Comparison of ENCODE assay signal across 10 mouse cellular contexts in the genomic region with DNA sequence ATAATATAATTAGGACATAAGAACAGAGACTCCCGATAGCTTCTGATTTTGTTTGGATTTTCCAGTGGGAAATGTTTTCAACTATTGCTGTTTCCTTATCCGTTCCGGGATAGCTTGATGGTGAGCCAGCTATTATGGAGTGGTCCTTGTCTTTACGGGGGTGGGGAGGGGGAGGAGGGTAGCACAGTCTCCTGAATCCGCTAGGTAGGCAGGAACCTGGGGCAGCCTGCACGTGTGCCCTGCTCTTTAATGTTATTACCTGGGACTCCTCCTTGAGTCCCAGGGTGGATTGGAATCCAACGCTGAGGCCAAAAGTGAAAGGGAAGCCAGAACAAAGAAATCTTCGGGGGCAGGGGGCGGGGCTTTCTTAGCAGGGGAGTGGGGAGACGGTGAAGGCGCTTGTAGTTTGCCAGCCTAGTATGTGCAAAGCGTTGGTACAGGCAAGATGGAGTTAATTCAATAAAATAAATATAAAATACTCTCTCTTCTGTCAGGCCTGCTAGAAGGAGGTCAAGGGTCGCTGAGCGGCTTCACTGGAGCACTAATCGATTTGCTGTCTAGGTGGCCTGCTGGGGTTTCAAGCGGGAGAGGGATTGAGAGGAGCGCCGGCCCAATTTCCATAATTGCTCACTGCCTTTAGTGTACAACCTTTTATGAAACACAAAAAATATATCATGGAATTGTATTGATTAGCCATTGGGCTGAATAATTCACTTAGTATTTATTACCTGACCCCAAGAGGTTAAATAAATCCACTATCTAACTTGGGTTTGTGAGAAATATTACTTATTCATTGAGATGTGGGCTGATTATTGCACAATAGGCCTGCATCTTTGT.
DNase-seq lines count a peak whose midpoint lies in the region; ATAC-seq and TF ChIP-seq lines count a peak whose summit lies in the region.
"Had no signal": no experiment of that assay in that cellular context is flagged by ENCODE, and none has a peak within 500 bp of the region (broad histone marks: within the 10 kb centered on the region; RNA-seq: fewer than 3 reads in every experiment).

No protein-coding gene starts in this region.

- WGBS in liver, adult 2 months: 31% methylated on average over 18 of the region's 18 CpGs
- WGBS in forebrain, embryonic 13.5 days: 20% methylated on average over 18 of the region's 18 CpGs
- WGBS in liver, embryonic 14.5 days (ENCODE audit: insufficient replicate concordance): 44% methylated on average over 18 of the region's 18 CpGs

- TF ChIP-seq CTCF in liver, adult 2 months (IDR thresholded peaks at IDR 0.05; ENCODE audit: low read depth, low read length): no peak
- no peak for TF ChIP-seq CTCF in liver, embryonic 14.5 days (IDR thresholded peaks at IDR 0.05; ENCODE audit: low read depth)

- no peaks in the 10 kb centered on the region for H3K27me3 ChIP-seq in liver, adult 2 months (ENCODE audit: control insufficient read depth, insufficient read depth, low read length)
- peaks cover 71% of the 10 kb centered on the region for H3K27me3 ChIP-seq in forebrain, embryonic 13.5 days
- no peaks in the 10 kb centered on the region for H3K27me3 ChIP-seq in liver, embryonic 14.5 days (ENCODE audit: control insufficient read depth, insufficient read depth, low read length)

- H3K9me3 ChIP-seq in forebrain, embryonic 13.5 days (replicated peaks): no peaks in the 10 kb centered on the region
- H3K9me3 ChIP-seq in liver, embryonic 14.5 days (ENCODE audit: control insufficient read depth, low read length): no peaks in the 10 kb centered on the region
- H3K9me3 ChIP-seq: embryonic facial prominence, embryonic 15.5 days had no signal

- H3K4me3 ChIP-seq in liver, adult 2 months (ENCODE audit: insufficient read depth, low read depth, low read length): no peak overlapping the region
- H3K4me3 ChIP-seq in forebrain, embryonic 13.5 days: no peak overlapping the region
- no peak overlapping the region for H3K4me3 ChIP-seq in liver, embryonic 14.5 days (ENCODE audit: insufficient read depth in 1 of 2, low read depth in 2 of 2, low read length in 2 of 2)
- H3K4me3 ChIP-seq: embryonic facial prominence, embryonic 15.5 days had no signal

- H3K4me1 ChIP-seq in liver, adult 2 months (ENCODE audit: control insufficient read depth, insufficient read depth, low read length): peaks cover 5% of the 10 kb centered on the region; the same call in 1 of the 2 replicates
- 0 out of 2 replicates have a peak, but pooled peaks cover 14% of the 10 kb centered on the region for H3K4me1 ChIP-seq in forebrain, embryonic 13.5 days
- no peaks in the 10 kb centered on the region; a peak in 2 of 4 replicates for H3K4me1 ChIP-seq in liver, embryonic 14.5 days (replicated peaks; ENCODE audit: control insufficient read depth in 2 of 2, insufficient read depth in 2 of 2, low read length in 1 of 2)

- no peaks in the 10 kb centered on the region for H3K79me2 ChIP-seq in liver, adult 2 months (ENCODE audit: control insufficient read depth, insufficient read depth, low read length)

- TF ChIP-seq POLR2A in liver, adult 2 months (IDR thresholded peaks at IDR 0.05; ENCODE audit: extremely low read depth, insufficient read depth, low read length): no peak

- H3K4me2 ChIP-seq in forebrain, embryonic 13.5 days: peak overlapping the region; percentile 27; the same call in 1 of the 2 replicates
- peak overlapping the region; percentile 9; the same call in 1 of the 2 replicates for H3K4me2 ChIP-seq in liver, embryonic 14.5 days (ENCODE audit: low read depth)
- H3K4me2 ChIP-seq: embryonic facial prominence, embryonic 15.5 days had no signal

- DNase-seq in liver, adult 2 months (ENCODE audit: extremely low read depth, low read depth, low spot score): peak; percentile 47
- no peak for DNase-seq in liver
- no peak for DNase-seq in liver, embryonic 14.5 days (ENCODE audit: low read depth in 3 of 3, low spot score in 3 of 3)
- peak; percentile 37 for DNase-seq in retina, postnatal 1 day
- DNase-seq in T-cell, adult 2 months (ENCODE audit: low spot score): no peak
- no peak for DNase-seq in adrenal gland, postnatal 36 days
- DNase-seq: heart, adult 18-20 months; right cerebral cortex, postnatal 25 days had no signal

- no peak overlapping the region for H3K9ac ChIP-seq in liver, adult 2 months (ENCODE audit: low read depth, low read length)
- no peak overlapping the region for H3K9ac ChIP-seq in forebrain, embryonic 13.5 days
- no peak overlapping the region for H3K9ac ChIP-seq in liver, embryonic 14.5 days (replicated peaks)
- H3K9ac ChIP-seq: embryonic facial prominence, embryonic 15.5 days had no signal

- H3K36me3 ChIP-seq in liver, adult 2 months (ENCODE audit: control insufficient read depth, insufficient read depth, low read length): no peaks in the 10 kb centered on the region
- no peaks in the 10 kb centered on the region for H3K36me3 ChIP-seq in forebrain, embryonic 13.5 days (ENCODE audit: poor library complexity, severe bottlenecking)
- H3K36me3 ChIP-seq in liver, embryonic 14.5 days (replicated peaks; ENCODE audit: control insufficient read depth, insufficient read depth, low read depth): no peaks in the 10 kb centered on the region
- H3K36me3 ChIP-seq: embryonic facial prominence, embryonic 15.5 days had no signal

- no peak for TF ChIP-seq EP300 in liver, embryonic 14.5 days (IDR thresholded peaks at IDR 0.05; ENCODE audit: low read depth)

- ATAC-seq in forebrain, embryonic 13.5 days: no peak
- no peak for ATAC-seq in liver, embryonic 14.5 days (ENCODE audit: insufficient read depth)

- no peak overlapping the region for H3K27ac ChIP-seq in liver, adult 2 months (replicated peaks; ENCODE audit: insufficient read depth, low read depth, low read length)
- no peak overlapping the region for H3K27ac ChIP-seq in forebrain, embryonic 13.5 days
- no peak overlapping the region for H3K27ac ChIP-seq in liver, embryonic 14.5 days

Comparison
In these comparisons a context has a peak if more than half of its experiments do, and no peak if none do; other contexts are left out.
1. DNase-seq: peak in liver, adult 2 months (single experiment) and retina, postnatal 1 day (single experiment); none in liver (single experiment), liver, embryonic 14.5 days (0 of 3), T-cell, adult 2 months (single experiment) and adrenal gland, postnatal 36 days (0 of 2).